Mouse (Mus musculus): ENCODE data around the gene Lhx4. TPM values are rescaled to one million over a fixed set of nuclear protein-coding genes. Genes with fewer than 3 reads are reported as not detected.
A peak's percentile ranks its signal among the peaks of the same experiment; 100 is the strongest.

Lhx4 gene
- polyA plus RNA-seq, 1 experiment from 2014 or later, result 5.5 TPM

GRCm38 (mm10) chr1:155777641-155778625, 26.4 kb upstream of the Lhx4 start:
- Histone ChIP-seq H3K9me3 (peaks cover 8% of the 10 kb centered on the region; the same call in 1 of the 2 replicates), H3K4me2 (no peak overlapping the region), H3K9ac (no peak overlapping the region), H3K4me3 (no peak overlapping the region), H3K4me1 (replicated peaks) (no peaks in the 10 kb centered on the region), H3K27ac (replicated peaks) (no peak overlapping the region), H3K36me3 (peaks cover 38% of the 10 kb centered on the region), H3K27me3 (peaks cover 58% of the 10 kb centered on the region)
- ATAC-seq (ENCODE audit: low read depth), result no peak
- WGBS, result 77% methylated on average over 14 of the region's 14 CpGs

DNA sequence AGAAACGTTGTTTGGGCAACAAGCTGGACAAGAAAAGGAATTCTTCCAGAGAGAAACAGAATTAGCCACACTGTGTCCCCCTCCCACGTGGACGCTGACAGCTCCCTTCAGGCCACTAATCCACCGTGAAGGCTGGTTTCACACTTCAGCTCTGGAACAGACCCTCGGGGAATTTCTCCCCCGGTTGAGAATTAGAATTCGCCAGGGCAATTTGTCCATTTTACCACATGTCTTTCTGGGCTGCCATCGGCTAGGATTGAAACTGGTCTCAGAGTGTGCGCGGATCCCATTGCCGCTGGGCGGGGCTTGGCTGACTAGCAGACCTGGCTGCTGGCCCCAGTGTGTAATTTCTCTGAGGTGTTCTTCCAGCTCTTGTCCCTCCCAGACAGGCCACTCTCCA, 7.7 kb upstream of the Lhx4 start:
- ATAC-seq (ENCODE audit: low read depth), result peak; percentile 87
- H3K27me3 ChIP-seq, result peaks cover 63% of the 10 kb centered on the region
- 20% methylated on average over 12 of the region's 12 CpGs for WGBS

GRCm38 (mm10) chr1:155758711-155759110, 7.2 kb upstream of the Lhx4 start:
- Histone ChIP-seq H3K9me3 (no peaks in the 10 kb centered on the region), H3K4me3 (no peak overlapping the region), H3K4me1 (replicated peaks) (peaks cover 5% of the 10 kb centered on the region; the same call in 1 of the 2 replicates), H3K27me3 (peaks cover 67% of the 10 kb centered on the region), H3K4me2 (no peak overlapping the region), H3K36me3 (no peaks in the 10 kb centered on the region), H3K27ac (replicated peaks) (no peak overlapping the region), H3K9ac (no peak overlapping the region)
- peak; percentile 34; the same call in 1 of the 2 replicates for ATAC-seq (ENCODE audit: low read depth)
- 64% methylated on average over 4 of the region's 4 CpGs for WGBS

More for the DNA sequence above, 7.7 kb upstream of the Lhx4 start:
- H3K4me3 ChIP-seq, result no peak overlapping the region
- no peak overlapping the region for H3K27ac ChIP-seq (replicated peaks)
- H3K9ac ChIP-seq, result no peak overlapping the region
- peaks cover 5% of the 10 kb centered on the region; the same call in 1 of the 2 replicates for H3K4me1 ChIP-seq (replicated peaks)
- H3K4me2 ChIP-seq, result no peak overlapping the region
- H3K9me3 ChIP-seq, result no peaks in the 10 kb centered on the region
- no peaks in the 10 kb centered on the region for H3K36me3 ChIP-seq

GRCm38 (mm10) chr1:155757621-155758020, 6.1 kb upstream of the Lhx4 start:
- Histone ChIP-seq H3K4me1 (replicated peaks) (peaks cover 5% of the 10 kb centered on the region; the same call in 1 of the 2 replicates), H3K36me3 (no peaks in the 10 kb centered on the region), H3K4me3 (no peak overlapping the region), H3K4me2 (no peak overlapping the region), H3K27ac (replicated peaks) (no peak overlapping the region), H3K9me3 (no peaks in the 10 kb centered on the region), H3K9ac (no peak overlapping the region), H3K27me3 (peaks cover 71% of the 10 kb centered on the region)
- ATAC-seq (ENCODE audit: low read depth), result no peak
- WGBS, result 48% methylated on average over 7 of the region's 7 CpGs

GRCm38 (mm10) chr1:155753411-155753810, 1.9 kb upstream of the Lhx4 start:
- H3K4me3 ChIP-seq, result no peak overlapping the region
- WGBS, result 78% methylated on average over 9 of the region's 9 CpGs
- H3K4me2 ChIP-seq, result no peak overlapping the region
- no peaks in the 10 kb centered on the region for H3K9me3 ChIP-seq
- ATAC-seq (ENCODE audit: low read depth), result no peak
- H3K27me3 ChIP-seq, result peaks cover 82% of the 10 kb centered on the region
- H3K9ac ChIP-seq, result no peak overlapping the region
- H3K36me3 ChIP-seq, result no peaks in the 10 kb centered on the region
- no peaks in the 10 kb centered on the region; the same call in 1 of the 2 replicates for H3K4me1 ChIP-seq (replicated peaks)
- H3K27ac ChIP-seq (replicated peaks), result no peak overlapping the region

GRCm38 (mm10) chr1:155750517-155751178, 836 bp downstream of the Lhx4 start:
- H3K9me3 ChIP-seq, result no peaks in the 10 kb centered on the region
- H3K9ac ChIP-seq, result no peak overlapping the region
- WGBS, result 6% methylated on average over 11 of the region's 11 CpGs
- H3K36me3 ChIP-seq, result no peaks in the 10 kb centered on the region
- ATAC-seq (ENCODE audit: low read depth), result peak; percentile 44
- H3K27ac ChIP-seq (replicated peaks), result no peak overlapping the region
- H3K4me2 ChIP-seq, result no peak overlapping the region
- H3K4me1 ChIP-seq (replicated peaks), result peaks cover 7% of the 10 kb centered on the region; the same call in 1 of the 2 replicates
- H3K27me3 ChIP-seq, result peaks cover 95% of the 10 kb centered on the region
- H3K4me3 ChIP-seq, result no peak overlapping the region

DNA sequence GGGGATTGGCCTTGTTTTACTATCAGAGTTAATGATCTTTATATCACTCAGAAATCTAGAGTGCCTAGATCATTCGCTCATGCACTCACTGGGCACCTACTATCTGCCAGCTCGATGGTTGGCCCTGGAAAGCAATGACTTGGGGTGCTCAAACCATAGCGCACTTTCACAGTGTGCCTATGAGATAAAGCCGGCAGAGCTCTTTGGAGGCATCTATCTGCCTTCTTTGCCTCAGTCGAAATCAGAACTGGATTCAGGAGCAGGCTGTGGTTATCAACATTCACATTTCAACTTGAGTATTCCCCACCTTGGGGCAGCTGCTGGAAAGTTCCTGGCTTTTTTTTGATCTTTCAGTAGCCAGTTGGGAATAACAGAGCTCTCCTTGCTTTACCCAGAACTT, 3.6 kb downstream of the Lhx4 start:
- Histone ChIP-seq H3K9ac (no peak overlapping the region), H3K4me1 (replicated peaks) (peaks cover 11% of the 10 kb centered on the region), H3K4me2 (no peak overlapping the region), H3K36me3 (no peaks in the 10 kb centered on the region), H3K4me3 (no peak overlapping the region), H3K27me3 (peaks cover 94% of the 10 kb centered on the region), H3K9me3 (no peaks in the 10 kb centered on the region), H3K27ac (replicated peaks) (no peak overlapping the region)
- 83% methylated on average over 5 of the region's 5 CpGs for WGBS
- no peak for ATAC-seq (ENCODE audit: low read depth)

DNA sequence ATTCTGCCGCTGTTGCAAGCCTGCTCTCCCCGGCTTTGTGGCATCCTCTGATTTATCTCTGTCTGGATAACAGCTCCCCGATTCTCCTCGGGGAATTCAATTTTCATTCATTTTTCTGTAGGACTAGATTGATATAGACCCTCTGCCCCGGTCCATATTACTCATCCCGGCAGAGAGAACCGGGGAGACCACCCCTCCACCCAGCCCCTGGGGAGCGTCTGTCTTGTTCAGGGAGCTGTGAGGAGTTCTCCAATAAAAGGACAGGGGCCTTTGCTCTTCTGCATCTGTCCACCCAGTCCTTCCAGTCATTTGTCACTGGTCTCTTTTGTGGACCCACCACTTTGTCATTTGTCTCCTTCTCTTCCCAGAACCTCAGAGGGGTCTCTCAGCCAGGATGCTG, 4.5 kb downstream of the Lhx4 start:
- whole genome bisulfite sequencing, result 3% methylated on average over 8 of the region's 8 CpGs
- H3K9ac ChIP-seq, result no peak overlapping the region
- H3K4me2 ChIP-seq, result no peak overlapping the region
- H3K4me1 ChIP-seq (replicated peaks), result peaks cover 20% of the 10 kb centered on the region
- H3K4me3 ChIP-seq, result no peak overlapping the region
- ATAC-seq (ENCODE audit: low read depth), result no peak
- no peaks in the 10 kb centered on the region for H3K9me3 ChIP-seq
- H3K27ac ChIP-seq (replicated peaks), result no peak overlapping the region
- H3K27me3 ChIP-seq, result peaks cover 94% of the 10 kb centered on the region
- H3K36me3 ChIP-seq, result no peaks in the 10 kb centered on the region

- peak overlapping the region; percentile 50 for H3K9ac ChIP-seq
- H3K27me3 ChIP-seq, result peaks cover 94% of the 10 kb centered on the region
- H3K27ac ChIP-seq (replicated peaks), result 0 out of 2 replicates have a peak overlapping the region, but pooled peaks have one; percentile 38
- H3K4me1 ChIP-seq (replicated peaks), result peaks cover 38% of the 10 kb centered on the region
- WGBS, result under 1% methylated on average over 75 of the region's 81 CpGs
- peak overlapping the region; percentile 40 for H3K4me3 ChIP-seq
- H3K36me3 ChIP-seq, result no peaks in the 10 kb centered on the region
- peak overlapping the region; percentile 70 for H3K4me2 ChIP-seq
- H3K9me3 ChIP-seq, result no peaks in the 10 kb centered on the region
- peak; percentile 37 for ATAC-seq (ENCODE audit: low read depth)
Observed at GRCm38 (mm10) chr1:155742411-155743363, 8.8 kb downstream of the Lhx4 start.

GRCm38 (mm10) chr1:155741988-155742387, 9.5 kb downstream of the Lhx4 start:
- H3K4me3 ChIP-seq, result peak overlapping the region; percentile 40
- H3K27me3 ChIP-seq, result peaks cover 94% of the 10 kb centered on the region
- peaks cover 36% of the 10 kb centered on the region for H3K4me1 ChIP-seq (replicated peaks)
- ATAC-seq (ENCODE audit: low read depth), result peak; percentile 66
- H3K36me3 ChIP-seq, result no peaks in the 10 kb centered on the region
- H3K9ac ChIP-seq, result peak overlapping the region; percentile 50
- peak overlapping the region; percentile 70 for H3K4me2 ChIP-seq
- WGBS, result 0% methylated on average over 26 of the region's 26 CpGs
- no peak overlapping the region for H3K27ac ChIP-seq (replicated peaks)
- no peaks in the 10 kb centered on the region for H3K9me3 ChIP-seq

DNA sequence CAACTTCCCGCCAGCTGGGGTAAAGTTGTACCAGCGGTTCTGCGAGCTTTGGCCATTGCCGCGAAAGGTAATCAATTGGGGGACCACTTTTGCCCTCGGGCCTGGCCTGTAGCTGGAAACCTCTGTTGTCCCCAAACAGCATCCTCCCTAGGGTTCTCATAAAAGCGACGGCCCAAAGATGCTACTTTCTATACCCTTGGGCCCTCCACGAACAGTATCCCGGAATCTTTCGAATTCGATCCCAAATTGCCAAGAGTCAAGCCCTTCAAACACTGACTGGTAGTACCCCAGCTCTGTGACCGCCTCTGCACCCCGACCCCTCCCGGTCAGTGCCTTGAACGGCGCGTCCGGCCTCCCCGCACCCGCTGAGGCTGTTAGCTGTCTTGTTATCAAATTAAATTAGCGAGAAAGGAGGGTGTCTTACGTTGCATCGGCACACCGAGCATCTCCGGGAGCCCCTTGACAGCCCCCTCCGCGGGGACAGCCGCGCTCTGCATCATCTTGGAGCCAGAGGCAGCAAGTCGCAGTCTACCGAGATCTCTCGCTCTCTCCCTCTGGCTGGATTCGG, 10.0 kb downstream of the Lhx4 start:
- Histone ChIP-seq H3K4me3 (peak overlapping the region; percentile 40), H3K27me3 (peaks cover 94% of the 10 kb centered on the region), H3K4me1 (replicated peaks) (peaks cover 32% of the 10 kb centered on the region), H3K9ac (peak overlapping the region; percentile 50; the same call in 1 of the 2 replicates), H3K9me3 (no peaks in the 10 kb centered on the region), H3K36me3 (no peaks in the 10 kb centered on the region), H3K27ac (replicated peaks) (0 out of 2 replicates have a peak overlapping the region, but pooled peaks have one; percentile 9), H3K4me2 (peak overlapping the region; percentile 70)
- WGBS, result 2% methylated on average over 34 of the region's 34 CpGs
- ATAC-seq (ENCODE audit: low read depth), result 0 out of 2 replicates have a peak, but pooled peaks have one; percentile 22

Measured in neural tube, embryonic 13.5 days (tissue).